Mouse (Mus musculus): ENCODE results near the gene Zfp970.
"Not testable (repeated sequence)": the region's sequence is repeated elsewhere in the genome, so short reads cannot be mapped to it uniquely, and the experiment has no call there.

Gene Zfp970

GRCm38 (mm10) chr2:177464676-177465075 lies at the start of gene Zfp970:
Zfp970 (plus strand) TSS chr2:177464733.
- CTCF ChIA-PET = not testable (repeated sequence)

- CTCF ChIA-PET = not testable (repeated sequence)
These were observed 3.7 kb downstream of the Zfp970 start for GRCm38 (mm10) chr2:177468222-177468621.

GRCm38 (mm10) chr2:177472261-177472660 lies 7.7 kb downstream of the Zfp970 start:
- CTCF ChIA-PET = not testable (repeated sequence)

- CTCF ChIA-PET = not testable (repeated sequence)
These were observed 17.4 kb downstream of the Zfp970 start for GRCm38 (mm10) chr2:177481971-177482370.

GRCm38 (mm10) chr2:177483238-177483948 lies 18.9 kb downstream of the Zfp970 start:
- CTCF ChIA-PET = not testable (repeated sequence)

- CTCF ChIA-PET = not testable (repeated sequence)
These were observed 33.5 kb downstream of the Zfp970 start, which contains the start of gene Gm14403 for GRCm38 (mm10) chr2:177498067-177498466. Gm14403 (plus strand) TSS chr2:177498215.

- CTCF ChIA-PET = not testable (repeated sequence)
These were observed 34.6 kb downstream of the Zfp970 start for GRCm38 (mm10) chr2:177499182-177499581.

GRCm38 (mm10) chr2:177505211-177505719 lies 40.7 kb downstream of the Zfp970 start:
- CTCF ChIA-PET = not testable (repeated sequence)

GRCm38 (mm10) chr2:177511381-177511780 lies 46.8 kb downstream of the Zfp970 start:
- CTCF ChIA-PET = not testable (repeated sequence)

GRCm38 (mm10) chr2:177511972-177512371 lies 47.4 kb downstream of the Zfp970 start:
- CTCF ChIA-PET = not testable (repeated sequence)

- CTCF ChIA-PET = not testable (repeated sequence)
These were observed 49.5 kb downstream of the Zfp970 start for GRCm38 (mm10) chr2:177513991-177514479.

GRCm38 (mm10) chr2:177517746-177518145 lies 53.2 kb downstream of the Zfp970 start:
- CTCF ChIA-PET = not testable (repeated sequence)

- CTCF ChIA-PET = not testable (repeated sequence)
These were observed 53.8 kb downstream of the Zfp970 start for GRCm38 (mm10) chr2:177518354-177518753.

GRCm38 (mm10) chr2:177518960-177519359 lies 54.4 kb downstream of the Zfp970 start:
- CTCF ChIA-PET = not testable (repeated sequence)

GRCm38 (mm10) chr2:177520035-177520434 lies 55.5 kb downstream of the Zfp970 start:
- CTCF ChIA-PET = no interaction called here

- CTCF ChIA-PET = no interaction called here
These were observed 58.5 kb downstream of the Zfp970 start for GRCm38 (mm10) chr2:177523061-177523460.

GRCm38 (mm10) chr2:177523674-177524073 lies 59.1 kb downstream of the Zfp970 start:
- CTCF ChIA-PET = not testable (repeated sequence)

- CTCF ChIA-PET = not testable (repeated sequence)
These were observed 59.6 kb downstream of the Zfp970 start for GRCm38 (mm10) chr2:177524171-177524570.
